Mouse (Mus musculus) megakaryocyte-erythroid progenitor cell, adult 5-6 weeks (primary cell): ENCODE measurements around the gene Itih2. TPM values are rescaled to one million over a fixed set of nuclear protein-coding genes. Genes with fewer than 3 reads are reported as not detected.

Experiments used
- ATAC-seq: replicated peaks from 2 replicates; pipeline ENCODE4 v1.8.0; 2016; ENCODE audit warnings: mild to moderate bottlenecking, inconsistent platforms; ENCODE audit not compliant: severe bottlenecking, poor library complexity, low FRiP score, low TSS enrichment
- total RNA-seq, 2 experiments: library from RNA; stranded (forward) in 1 of 2; stranded (reverse) in 1 of 2; fragments of 200-1000, 215-1000 nt in 1 of 2; fragments of >200 nt in 1 of 2; fragmentation: Nextera tagmentation in 1 of 2; gene quantifications; 2 replicates each; pipeline ENCODE4 v1.2.3; 2014 to 2017

Itih2 gene
- total RNA-seq, 2 experiments from 2014 or later = not detected

GRCm38 (mm10) chr2:10050878-10051277, 80.3 kb downstream of the Itih2 start:
- no peak for ATAC-seq

- peak; percentile 25; the same call in 1 of the 2 replicates for ATAC-seq
These were observed 81.7 kb downstream of the Itih2 start for GRCm38 (mm10) chr2:10049456-10049855.

GRCm38 (mm10) chr2:10048461-10048860, 82.7 kb downstream of the Itih2 start, which contains the start of gene Taf3:
TSS of gene Taf3 (minus strand) at chr2:10048596.
- ATAC-seq = peak; percentile 86

- ATAC-seq = peak; percentile 55
These were observed 83.3 kb downstream of the Itih2 start for GRCm38 (mm10) chr2:10047758-10048436.

Other genes starting within 250 kb of the Itih2 start
- gene 9230102O04Rik, start 241.9 kb downstream of the Itih2 start, total RNA-seq (2014; fragmentation: Nextera tagmentation) = not detected in 2 replicates
- not detected in 2 replicates for gene 9230102O04Rik, start 241.9 kb downstream of the Itih2 start, total RNA-seq (2017)
- 0.57 and 5.3 TPM in 2 replicates for gene Gata3, start 241.4 kb downstream of the Itih2 start, total RNA-seq (2014; fragmentation: Nextera tagmentation)
- gene Gata3, start 241.4 kb downstream of the Itih2 start, total RNA-seq (2017) = 0.23 and 1.8 TPM in 2 replicates
- 13.8 and 19.1 TPM in 2 replicates for gene Taf3, start 82.8 kb downstream of the Itih2 start, total RNA-seq (2014; fragmentation: Nextera tagmentation)
- 9.8 and 10.1 TPM in 2 replicates for gene Taf3, start 82.8 kb downstream of the Itih2 start, total RNA-seq (2017)
- 449 and 461 TPM in 2 replicates for gene Atp5c1, start 50.9 kb downstream of the Itih2 start, total RNA-seq (2014; fragmentation: Nextera tagmentation)
- 496 and 499 TPM in 2 replicates for gene Atp5c1, start 50.9 kb downstream of the Itih2 start, total RNA-seq (2017)
- gene Kin, start 50.8 kb downstream of the Itih2 start, total RNA-seq (2014; fragmentation: Nextera tagmentation) = 34.0 and 41.8 TPM in 2 replicates
- 22.2 and 41.9 TPM in 2 replicates for gene Kin, start 50.8 kb downstream of the Itih2 start, total RNA-seq (2017)
- gene Itih5, start 22.2 kb upstream of the Itih2 start, total RNA-seq (2014; fragmentation: Nextera tagmentation) = 0.09 and 0.84 TPM in 2 replicates
- 1.3 and 4.9 TPM in 2 replicates for gene Itih5, start 22.2 kb upstream of the Itih2 start, total RNA-seq (2017)
- 0.07 TPM in 1 of 2 replicates, not detected in the other for gene Sfmbt2, start 239.1 kb upstream of the Itih2 start, total RNA-seq (2014; fragmentation: Nextera tagmentation)
- gene Sfmbt2, start 239.1 kb upstream of the Itih2 start, total RNA-seq (2017) = 0.19 TPM in 2 replicates